11 mouse cellular contexts compared by ENCODE assay signal in the genomic region with DNA sequence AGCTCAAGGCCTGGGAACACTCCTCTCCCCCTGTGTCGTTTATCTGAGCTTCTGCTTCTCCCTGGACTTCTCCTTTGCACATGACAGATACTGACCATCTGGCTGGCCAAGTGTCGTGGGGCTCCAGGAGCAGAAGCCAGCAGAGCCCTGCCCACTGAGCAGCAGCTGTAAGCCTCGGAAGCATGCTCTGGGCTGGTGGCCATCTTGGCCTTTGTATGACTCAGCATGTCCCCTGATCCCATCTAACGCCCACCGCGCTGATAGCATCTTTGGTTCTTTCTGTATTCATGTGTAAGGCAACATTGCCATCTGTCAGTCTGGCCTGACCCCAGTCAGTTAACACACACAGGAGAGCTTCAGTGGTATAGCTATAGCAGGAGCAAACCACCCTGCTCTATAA.
DNase-seq lines count a peak whose midpoint lies in the region; ATAC-seq and TF ChIP-seq lines count a peak whose summit lies in the region.
"Had no signal": no experiment of that assay in that cellular context is flagged by ENCODE, and none has a peak within 500 bp of the region (broad histone marks: within the 10 kb centered on the region; RNA-seq: fewer than 3 reads in every experiment).

No protein-coding gene starts in this region.

- TF ChIP-seq POLR2A in cerebellum, adult 2 months (IDR thresholded peaks at IDR 0.05; ENCODE audit: borderline replicate concordance, insufficient read depth, low read length): no peak

- no peak overlapping the region for H3K27ac ChIP-seq in gastrocnemius, adult 2 months
- H3K27ac ChIP-seq in cerebellum, adult 2 months (ENCODE audit: insufficient read depth, low read length): peak overlapping the region; percentile 32; the same call in 1 of the 2 replicates

- H3K27me3 ChIP-seq in cerebellum, adult 2 months (ENCODE audit: control insufficient read depth, insufficient read depth, low read length): no peaks in the 10 kb centered on the region

- DNase-seq in gastrocnemius, adult 2 months: peak; percentile 50
- DNase-seq in gastrocnemius, adult 18-20 months (ENCODE audit: low spot score): no peak
- peak; percentile 28 for DNase-seq in lung, postnatal 36 days
- no peak for DNase-seq in lung, postnatal 14 days
- DNase-seq in cerebellum, adult 2 months: peak; percentile 82 to 87
- DNase-seq in spleen, adult 12 weeks (ENCODE audit: low spot score): no peak
- DNase-seq in urinary bladder, adult 2 months (ENCODE audit: low spot score): no peak
- DNase-seq: kidney, adult 8-10 months; layer of hippocampus, adult 9-11 months; thymus, postnatal 14 days had no signal

- H3K4me1 ChIP-seq in cerebellum, adult 2 months (ENCODE audit: control insufficient read depth, insufficient read depth, low read length): peaks cover 32% of the 10 kb centered on the region

- TF ChIP-seq CTCF in gastrocnemius, adult 2 months (IDR thresholded peaks at IDR 0.05): no peak
- peak; percentile 21; the same call in 1 of the 2 replicates for TF ChIP-seq CTCF in cerebellum, adult 2 months (IDR thresholded peaks at IDR 0.05; ENCODE audit: borderline replicate concordance, insufficient read depth, low read depth, low read length)

- peak; percentile 35; the same call in 1 of the 2 replicates for ATAC-seq in megakaryocyte progenitor cell, adult 5-6 weeks (replicated peaks; ENCODE audit: poor library complexity)

- 7% methylated on average over 6 of the region's 6 CpGs for WGBS in cerebellum, adult 2 months

- intact Hi-C loops in gastrocnemius, adult 2 months (cut with DNase I): no loop called here

- H3K4me3 ChIP-seq in gastrocnemius, adult 2 months: no peak overlapping the region
- no peak overlapping the region for H3K4me3 ChIP-seq in cerebellum, adult 2 months (replicated peaks; ENCODE audit: insufficient read depth, low read depth, low read length)

Comparison
In these comparisons a context has a peak if more than half of its experiments do, and no peak if none do; other contexts are left out.
1. DNase-seq: peak in gastrocnemius, adult 2 months (single experiment), lung, postnatal 36 days (single experiment) and cerebellum, adult 2 months (2 of 2); none in gastrocnemius, adult 18-20 months (single experiment), lung, postnatal 14 days (single experiment), spleen, adult 12 weeks (single experiment) and urinary bladder, adult 2 months (single experiment).